Comparison of ENCODE assay signal across 13 mouse cellular contexts in genomic region chr6:126599201-126599995, GRCm38 (mm10). TPM values are rescaled to one million over a fixed set of nuclear protein-coding genes. Genes with fewer than 3 reads are reported as not detected.
DNase-seq lines count a peak whose midpoint lies in the region; ATAC-seq and TF ChIP-seq lines count a peak whose summit lies in the region.
"Had no signal": no experiment of that assay in that cellular context is flagged by ENCODE, and none has a peak within 500 bp of the region (broad histone marks: within the 10 kb centered on the region; RNA-seq: fewer than 3 reads in every experiment).

No protein-coding gene starts in this region.

- no peak overlapping the region for H3K4me3 ChIP-seq in lung, adult 2 months (replicated peaks; ENCODE audit: extremely low read depth, low read depth, low read length)
- H3K4me3 ChIP-seq: hindbrain, embryonic 15.5 days; limb, embryonic 12.5 days; megakaryocyte, embryonic 14.5 days; stomach, embryonic 15.5 days had no signal

- ATAC-seq in frontal cortex, adult (ENCODE audit: low TSS enrichment) = peak; percentile 39
- no peak for ATAC-seq in megakaryocyte, adult 5-6 weeks (ENCODE audit: poor library complexity, severe bottlenecking)

- 81% methylated on average over 3 of the region's 3 CpGs for WGBS in lung, adult 2 months

- H3K4me1 ChIP-seq in lung, adult 2 months (ENCODE audit: control insufficient read depth, insufficient read depth, low read length) = no peaks in the 10 kb centered on the region
- H3K4me1 ChIP-seq: hindbrain, embryonic 15.5 days; limb, embryonic 12.5 days; megakaryocyte, embryonic 14.5 days; stomach, embryonic 15.5 days had no signal

- no peak for TF ChIP-seq POLR2A in lung, adult 2 months (IDR thresholded peaks at IDR 0.05; ENCODE audit: borderline replicate concordance, extremely low read depth, low read depth, low read length)

- 0 out of 2 replicates have a peak, but pooled peaks have one; percentile 3 for TF ChIP-seq CTCF in lung, adult 2 months (IDR thresholded peaks at IDR 0.05; ENCODE audit: insufficient read depth, low read length)

- no peak for DNase-seq in frontal cortex, postnatal 36 days (ENCODE audit: low spot score in 2 of 2)
- DNase-seq in lung, adult 2 months = no peak
- DNase-seq in lung, postnatal 25 days (ENCODE audit: low spot score) = no peak
- DNase-seq in cerebellum, adult 8-10 months = peak; percentile 66
- peak; percentile 79 for DNase-seq in layer of hippocampus, adult 9-11 months
- DNase-seq in frontal cortex, adult 2 months (ENCODE audit: extremely low spot score in 1 of 2, low spot score in 1 of 2) = no peak

RNA-seq across cellular contexts. Expression of gene Kcna1, which starts 46.8 kb away (rescaled TPM):
- polyA plus RNA-seq in lung, adult 2 months (2012; rRNA removed) = 0.40 and 1.3 TPM in 2 replicates
- total RNA-seq in megakaryocyte, adult 5-6 weeks (2015) = not detected in 2 replicates
- not detected in 2 replicates for total RNA-seq in megakaryocyte, adult 5-6 weeks (2017)
- 19.2 and 19.7 TPM in 2 replicates for polyA plus RNA-seq in frontal cortex, adult 2 months (2012; rRNA removed)
- total RNA-seq: neutrophil, adult 5-6 weeks had no signal

Comparison
In these comparisons a context has a peak if more than half of its experiments do, and no peak if none do; other contexts are left out.
1. DNase-seq: peak in cerebellum, adult 8-10 months (single experiment) and layer of hippocampus, adult 9-11 months (single experiment); none in frontal cortex, postnatal 36 days (0 of 2), lung, adult 2 months (single experiment), lung, postnatal 25 days (single experiment) and frontal cortex, adult 2 months (0 of 2).